Mouse (Mus musculus): ENCODE measurements around the gene Eaf1.

DNA sequence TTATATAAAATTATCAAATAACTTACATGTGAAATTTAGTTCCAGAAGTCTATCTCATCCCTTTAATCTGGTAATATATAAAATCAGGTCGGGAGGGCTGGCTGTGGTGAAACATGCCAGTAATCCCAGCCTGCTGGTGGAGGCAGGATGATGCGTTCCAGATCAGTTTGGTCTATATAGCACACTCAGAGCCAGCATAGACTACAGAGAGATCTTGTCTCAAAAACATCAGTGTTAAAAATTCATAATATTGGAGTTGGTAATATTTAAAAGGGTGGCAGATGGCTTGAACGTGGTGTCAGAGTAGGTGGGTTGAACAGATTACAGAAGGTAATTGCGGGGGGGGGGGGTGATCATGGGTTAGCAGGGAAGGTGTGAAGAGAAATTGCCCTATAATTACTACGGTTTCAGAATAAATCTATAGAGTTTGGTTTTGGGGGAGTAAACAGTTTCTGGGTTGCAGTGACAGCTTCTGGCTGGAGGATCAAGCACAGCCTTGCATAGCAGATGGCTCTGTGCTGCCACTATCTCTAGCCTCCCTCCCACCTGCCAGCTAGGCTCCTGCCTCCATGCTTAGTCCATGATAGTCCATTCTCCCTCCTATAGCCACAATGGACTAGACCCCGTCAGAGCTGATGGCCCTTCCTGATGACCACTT is 38.0 kb upstream of the Eaf1 start:
- TF ChIP-seq CTCF (IDR thresholded peaks at IDR 0.05; ENCODE audit: low read depth) (no peak), EP300 (optimal IDR thresholded peaks at IDR 0.05) (no peak)
